Mouse (Mus musculus) neural tube, embryonic 13.5 days (tissue): ENCODE results near the gene Rpl6. TPM values are rescaled to one million over a fixed set of nuclear protein-coding genes. Genes with fewer than 3 reads are reported as not detected.

Experiments used
- ATAC-seq: fragments of 200-750 bp; cut with Nextera tagmentation; 2 replicates; pipeline ENCODE4 v1.8.0; 2017; ENCODE audit warnings: low read depth, mild to moderate bottlenecking, moderate TSS enrichment, moderate library complexity
- H3K27ac ChIP-seq: fragments of 300-500 bp; sonication (generic); replicated peaks from 2 replicates; pipeline ENCODE4 v1.5.1; 2015; ENCODE audit warnings: moderate library complexity, mild to moderate bottlenecking, inconsistent platforms
- H3K27me3 ChIP-seq: fragments of 300-500 bp; sonication (generic); 2 replicates; pipeline ENCODE4 v1.6.1; 2015; ENCODE audit warnings: mild to moderate bottlenecking, inconsistent platforms
- H3K36me3 ChIP-seq: fragments of 300-500 bp; sonication (generic); 2 replicates; pipeline ENCODE4 v1.6.1; 2015; ENCODE audit warnings: mild to moderate bottlenecking, inconsistent platforms
- H3K4me1 ChIP-seq: fragments of 300-500 bp; sonication (generic); replicated peaks from 2 replicates; pipeline ENCODE4 v1.6.1; 2015; ENCODE audit warnings: inconsistent platforms
- H3K4me2 ChIP-seq: fragments of 300-500 bp; sonication (generic); 2 replicates; pipeline ENCODE4 v1.6.1; 2015; ENCODE audit warnings: inconsistent platforms, mild to moderate bottlenecking, moderate library complexity
- H3K4me3 ChIP-seq: fragments of 300-500 bp; sonication (generic); 2 replicates; pipeline ENCODE4 v1.5.1; 2015; ENCODE audit warnings: mild to moderate bottlenecking, inconsistent platforms
- H3K9ac ChIP-seq: fragments of 300-500 bp; sonication (generic); 2 replicates; pipeline ENCODE4 v1.6.1; 2015; ENCODE audit warnings: moderate library complexity, mild to moderate bottlenecking, inconsistent platforms
- H3K9me3 ChIP-seq: fragments of 300-500 bp; sonication (generic); 2 replicates; pipeline ENCODE4 v1.6.1; 2016; ENCODE audit warnings: inconsistent platforms
- WGBS: fragments of 180-500 bp; shearing (Covaris S2); methylation state at CpG from one replicate; pipeline ENCODE4 v1.1.7; 2015; 5-methylcytosine and 5-hydroxymethylcytosine counted together
- polyA plus RNA-seq: library from polyadenylated mRNA; unstranded; fragments of >200 nt; fragmentation: Nextera tagmentation; extraction: Ambion mirVana; gene quantifications from 2 replicates; pipeline ENCODE4 v1.2.1, GENCODE M21; 2015

Gene Rpl6
- polyA plus RNA-seq: 425 and 431 TPM in 2 replicates

- Histone ChIP-seq H3K27ac (peak within 1 kb of the TSS; percentile 87), H3K9ac (peak within 1 kb of the TSS; percentile 99), H3K4me3 (peak within 1 kb of the TSS; percentile 87), H3K9me3 (no peaks in the 10 kb centered on the region), H3K4me2 (peak within 1 kb of the TSS; percentile 85), H3K36me3 (peaks cover 39% of the 10 kb centered on the region), H3K4me1 (peaks cover 33% of the 10 kb centered on the region), H3K27me3 (peaks cover 4% of the 10 kb centered on the region; the same call in 1 of the 2 replicates)
- peak; percentile 91 for ATAC-seq
- WGBS: 3% methylated on average over 52 of the region's 52 CpGs
Measured at GRCm38 (mm10) chr5:121204132-121205089, at the start of gene Rpl6. TSS of gene Rpl6 (plus strand) at chr5:121204481.

GRCm38 (mm10) chr5:121156121-121156520, 48.2 kb upstream of the Rpl6 start:
- 93% methylated on average over 4 of the region's 4 CpGs for WGBS
- H3K4me2 ChIP-seq: no peak overlapping the region
- no peaks in the 10 kb centered on the region for H3K9me3 ChIP-seq
- H3K27me3 ChIP-seq: no peaks in the 10 kb centered on the region
- no peak for ATAC-seq
- H3K27ac ChIP-seq: no peak overlapping the region
- no peaks in the 10 kb centered on the region for H3K4me1 ChIP-seq
- H3K36me3 ChIP-seq: peaks cover 81% of the 10 kb centered on the region
- H3K4me3 ChIP-seq: no peak overlapping the region
- H3K9ac ChIP-seq: no peak overlapping the region

- Histone ChIP-seq H3K27ac (no peak overlapping the region), H3K9ac (no peak overlapping the region), H3K36me3 (peaks cover 80% of the 10 kb centered on the region), H3K4me2 (no peak overlapping the region), H3K4me3 (no peak overlapping the region), H3K4me1 (no peaks in the 10 kb centered on the region), H3K27me3 (no peaks in the 10 kb centered on the region), H3K9me3 (no peaks in the 10 kb centered on the region)
- 70% methylated on average over 2 of the region's 2 CpGs for WGBS
- ATAC-seq: no peak
Measured at GRCm38 (mm10) chr5:121157017-121157416, 47.3 kb upstream of the Rpl6 start.

- no peaks in the 10 kb centered on the region for H3K4me1 ChIP-seq
Measured at GRCm38 (mm10) chr5:121157489-121157888, 46.8 kb upstream of the Rpl6 start.

GRCm38 (mm10) chr5:121158966-121159365, 45.3 kb upstream of the Rpl6 start:
- H3K27ac ChIP-seq: no peak overlapping the region
- WGBS: 78% methylated on average over 7 of the region's 7 CpGs
- H3K4me3 ChIP-seq: no peak overlapping the region
- H3K4me1 ChIP-seq: no peaks in the 10 kb centered on the region
- H3K9ac ChIP-seq: no peak overlapping the region
- peaks cover 81% of the 10 kb centered on the region for H3K36me3 ChIP-seq
- no peak overlapping the region for H3K4me2 ChIP-seq
- no peaks in the 10 kb centered on the region for H3K9me3 ChIP-seq
- H3K27me3 ChIP-seq: no peaks in the 10 kb centered on the region
- ATAC-seq: no peak

More at GRCm38 (mm10) chr5:121157489-121157888, 46.8 kb upstream of the Rpl6 start:
- H3K27me3 ChIP-seq: no peaks in the 10 kb centered on the region
- peaks cover 80% of the 10 kb centered on the region for H3K36me3 ChIP-seq
- no peaks in the 10 kb centered on the region for H3K9me3 ChIP-seq
- no peak for ATAC-seq
- H3K27ac ChIP-seq: no peak overlapping the region
- 95% methylated on average over 5 of the region's 5 CpGs for whole genome bisulfite sequencing
- no peak overlapping the region for H3K4me2 ChIP-seq
- no peak overlapping the region for H3K9ac ChIP-seq
- no peak overlapping the region for H3K4me3 ChIP-seq

GRCm38 (mm10) chr5:121162285-121162684, 42.0 kb upstream of the Rpl6 start:
- H3K27ac ChIP-seq: no peak overlapping the region
- H3K4me2 ChIP-seq: no peak overlapping the region
- peaks cover 94% of the 10 kb centered on the region for H3K36me3 ChIP-seq
- no peaks in the 10 kb centered on the region for H3K9me3 ChIP-seq
- no peaks in the 10 kb centered on the region for H3K27me3 ChIP-seq
- WGBS: 85% methylated on average over 5 of the region's 5 CpGs
- no peaks in the 10 kb centered on the region for H3K4me1 ChIP-seq
- no peak overlapping the region for H3K4me3 ChIP-seq
- H3K9ac ChIP-seq: no peak overlapping the region
- ATAC-seq: no peak

GRCm38 (mm10) chr5:121162923-121163322, 41.4 kb upstream of the Rpl6 start:
- Histone ChIP-seq H3K4me3 (no peak overlapping the region), H3K9ac (no peak overlapping the region), H3K27ac (no peak overlapping the region), H3K9me3 (no peaks in the 10 kb centered on the region), H3K4me1 (no peaks in the 10 kb centered on the region), H3K27me3 (no peaks in the 10 kb centered on the region), H3K4me2 (no peak overlapping the region), H3K36me3 (peaks cover 94% of the 10 kb centered on the region)
- no peak for ATAC-seq
- 92% methylated on average over 7 of the region's 7 CpGs for WGBS

GRCm38 (mm10) chr5:121166884-121167283, 37.4 kb upstream of the Rpl6 start:
- H3K9me3 ChIP-seq: no peaks in the 10 kb centered on the region
- ATAC-seq: no peak
- no peak overlapping the region for H3K9ac ChIP-seq
- H3K27ac ChIP-seq: no peak overlapping the region
- no peak overlapping the region for H3K4me3 ChIP-seq
- H3K4me1 ChIP-seq: no peaks in the 10 kb centered on the region
- no peak overlapping the region for H3K4me2 ChIP-seq
- 95% methylated on average over 6 of the region's 6 CpGs for WGBS
- no peaks in the 10 kb centered on the region for H3K27me3 ChIP-seq
- peaks cover 83% of the 10 kb centered on the region for H3K36me3 ChIP-seq

- 93% methylated on average over 2 of the region's 2 CpGs for WGBS
Measured at GRCm38 (mm10) chr5:121169588-121169987, 34.7 kb upstream of the Rpl6 start.

GRCm38 (mm10) chr5:121172835-121173234, 31.4 kb upstream of the Rpl6 start:
- no peaks in the 10 kb centered on the region for H3K4me1 ChIP-seq
- H3K27me3 ChIP-seq: no peaks in the 10 kb centered on the region
- WGBS: 93% methylated on average over 4 of the region's 4 CpGs
- H3K9me3 ChIP-seq: no peaks in the 10 kb centered on the region
- no peak overlapping the region for H3K4me3 ChIP-seq
- no peak overlapping the region for H3K4me2 ChIP-seq
- no peak overlapping the region for H3K27ac ChIP-seq
- no peak for ATAC-seq
- H3K36me3 ChIP-seq: peaks cover 35% of the 10 kb centered on the region
- no peak overlapping the region for H3K9ac ChIP-seq

More at GRCm38 (mm10) chr5:121169588-121169987, 34.7 kb upstream of the Rpl6 start:
- no peak overlapping the region for H3K9ac ChIP-seq
- H3K27ac ChIP-seq: no peak overlapping the region
- ATAC-seq: no peak
- H3K36me3 ChIP-seq: peaks cover 65% of the 10 kb centered on the region
- no peaks in the 10 kb centered on the region for H3K4me1 ChIP-seq
- no peak overlapping the region for H3K4me2 ChIP-seq
- H3K4me3 ChIP-seq: no peak overlapping the region
- H3K27me3 ChIP-seq: no peaks in the 10 kb centered on the region
- no peaks in the 10 kb centered on the region for H3K9me3 ChIP-seq

GRCm38 (mm10) chr5:121179077-121179857, 25.0 kb upstream of the Rpl6 start:
- H3K9me3 ChIP-seq: no peaks in the 10 kb centered on the region
- H3K36me3 ChIP-seq: peaks cover 2% of the 10 kb centered on the region
- WGBS: 68% methylated on average over 9 of the region's 9 CpGs
- no peak overlapping the region for H3K27ac ChIP-seq
- H3K4me3 ChIP-seq: no peak overlapping the region
- no peak for ATAC-seq
- no peak overlapping the region for H3K9ac ChIP-seq
- H3K27me3 ChIP-seq: no peaks in the 10 kb centered on the region
- H3K4me2 ChIP-seq: no peak overlapping the region
- peaks cover 39% of the 10 kb centered on the region for H3K4me1 ChIP-seq

GRCm38 (mm10) chr5:121183269-121183668, 21.0 kb upstream of the Rpl6 start:
- 34% methylated on average over 9 of the region's 9 CpGs for WGBS

More at GRCm38 (mm10) chr5:121183269-121183668, 21.0 kb upstream of the Rpl6 start:
- Histone ChIP-seq H3K27me3 (no peaks in the 10 kb centered on the region), H3K27ac (0 out of 2 replicates have a peak overlapping the region, but pooled peaks have one; percentile 23), H3K4me3 (no peak overlapping the region), H3K4me2 (no peak overlapping the region), H3K4me1 (peaks cover 79% of the 10 kb centered on the region), H3K9me3 (no peaks in the 10 kb centered on the region), H3K9ac (no peak overlapping the region), H3K36me3 (no peaks in the 10 kb centered on the region; the same call in 1 of the 2 replicates)
- ATAC-seq: no peak
